Mouse (Mus musculus) mouse embryonic stem cell (cell line): ENCODE measurements around the gene Traf3.

Experiments
- in situ Hi-C, 2 experiments: fragments of 300-500 bp; cut with MboI; formaldehyde crosslinking; loops; 1 replicate in 1 of 2; 3 replicates in 1 of 2; pipeline ENCODE4 v1.14.3; 2019 to 2020; ENCODE audit warnings: low sequenced_read_pairs in 2 of 2, low pct_unique_long_range_greater_than_20kb in 1 of 2, mixed read lengths in 1 of 2; ENCODE audit not compliant: unreplicated experiment in 1 of 2

Gene Traf3

GRCm38 (mm10) chr12:111165831-111166591 is at the start of gene Traf3:
Gene Traf3, plus strand, starts transcription at chr12:111166370.
- in situ Hi-C loops = no loop called here

DNA sequence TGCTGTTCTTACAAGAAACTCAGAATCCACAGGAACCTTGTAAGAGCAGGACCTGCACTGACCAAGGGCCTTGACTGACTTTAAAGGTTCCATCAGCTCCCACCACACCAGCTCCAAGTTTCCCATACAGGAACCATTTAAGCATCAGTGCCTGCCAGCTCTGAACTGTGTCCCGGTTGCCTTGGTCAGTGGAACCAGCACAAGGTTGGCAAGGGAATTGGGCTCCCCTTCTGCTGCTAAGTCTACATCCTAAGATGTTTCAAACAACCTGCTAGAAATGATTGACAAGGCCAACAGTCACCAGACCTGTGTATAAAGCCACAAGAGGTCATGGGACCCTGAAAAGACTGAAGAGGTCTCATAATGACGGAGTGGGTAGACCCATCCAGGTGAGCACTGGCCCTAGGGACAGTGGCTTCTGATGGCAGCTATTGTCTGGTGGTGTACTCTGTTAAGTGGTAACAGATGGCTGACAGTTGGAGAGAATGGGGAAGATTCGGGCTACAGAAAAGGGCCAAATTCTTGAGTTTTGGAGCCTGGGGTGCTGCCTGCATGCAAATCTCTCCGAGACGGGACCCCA is 46.6 kb upstream of the Traf3 start:
- in situ Hi-C loops = no loop called here

GRCm38 (mm10) chr12:111120976-111121645 is 45.1 kb upstream of the Traf3 start:
- in situ Hi-C loops = no loop called here

- in situ Hi-C loops = no loop called here
Observed at GRCm38 (mm10) chr12:111122332-111122852, 43.8 kb upstream of the Traf3 start.

GRCm38 (mm10) chr12:111124601-111125260 is 41.4 kb upstream of the Traf3 start:
- in situ Hi-C loops = no loop called here

DNA sequence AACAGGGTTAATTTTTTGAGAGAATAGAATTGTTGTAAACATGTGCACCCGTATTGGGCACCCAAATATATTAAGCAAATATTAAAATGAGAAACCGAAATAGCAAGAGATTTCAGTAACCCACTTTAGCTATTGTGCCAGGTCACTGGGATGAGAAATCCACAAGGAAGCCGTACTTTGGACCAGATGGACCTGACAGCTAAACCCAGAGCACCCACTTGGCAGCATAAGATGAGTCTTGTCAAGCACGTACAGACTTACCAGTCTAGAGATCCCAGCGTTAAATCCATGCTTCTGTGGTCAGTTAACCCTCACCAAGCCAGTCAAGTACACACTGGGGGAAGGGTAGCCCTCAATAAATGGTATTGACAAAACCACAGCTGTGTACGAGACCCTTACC is 40.5 kb upstream of the Traf3 start:
- in situ Hi-C loops = no loop called here

DNA sequence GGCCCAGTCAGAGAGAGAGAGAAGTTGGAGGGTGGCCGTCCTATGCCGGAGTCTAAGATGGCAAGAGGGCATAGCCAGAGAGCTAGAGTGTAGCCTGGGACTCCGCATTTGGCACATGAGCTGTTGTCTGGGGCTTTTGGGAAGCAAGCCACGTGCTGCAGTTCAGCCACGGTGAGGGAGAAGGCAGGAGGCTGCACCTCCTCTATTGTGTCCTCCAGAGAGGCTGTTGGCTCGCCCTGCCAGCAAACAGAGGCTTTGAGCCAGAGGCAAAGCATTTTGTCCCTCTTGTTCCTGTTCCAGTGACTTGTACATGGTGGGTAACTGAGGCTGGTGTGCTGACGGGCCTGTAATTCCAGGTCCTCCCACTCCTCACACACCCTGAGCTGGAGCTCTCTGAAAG is 32.0 kb upstream of the Traf3 start:
- in situ Hi-C loops = no loop called here

DNA sequence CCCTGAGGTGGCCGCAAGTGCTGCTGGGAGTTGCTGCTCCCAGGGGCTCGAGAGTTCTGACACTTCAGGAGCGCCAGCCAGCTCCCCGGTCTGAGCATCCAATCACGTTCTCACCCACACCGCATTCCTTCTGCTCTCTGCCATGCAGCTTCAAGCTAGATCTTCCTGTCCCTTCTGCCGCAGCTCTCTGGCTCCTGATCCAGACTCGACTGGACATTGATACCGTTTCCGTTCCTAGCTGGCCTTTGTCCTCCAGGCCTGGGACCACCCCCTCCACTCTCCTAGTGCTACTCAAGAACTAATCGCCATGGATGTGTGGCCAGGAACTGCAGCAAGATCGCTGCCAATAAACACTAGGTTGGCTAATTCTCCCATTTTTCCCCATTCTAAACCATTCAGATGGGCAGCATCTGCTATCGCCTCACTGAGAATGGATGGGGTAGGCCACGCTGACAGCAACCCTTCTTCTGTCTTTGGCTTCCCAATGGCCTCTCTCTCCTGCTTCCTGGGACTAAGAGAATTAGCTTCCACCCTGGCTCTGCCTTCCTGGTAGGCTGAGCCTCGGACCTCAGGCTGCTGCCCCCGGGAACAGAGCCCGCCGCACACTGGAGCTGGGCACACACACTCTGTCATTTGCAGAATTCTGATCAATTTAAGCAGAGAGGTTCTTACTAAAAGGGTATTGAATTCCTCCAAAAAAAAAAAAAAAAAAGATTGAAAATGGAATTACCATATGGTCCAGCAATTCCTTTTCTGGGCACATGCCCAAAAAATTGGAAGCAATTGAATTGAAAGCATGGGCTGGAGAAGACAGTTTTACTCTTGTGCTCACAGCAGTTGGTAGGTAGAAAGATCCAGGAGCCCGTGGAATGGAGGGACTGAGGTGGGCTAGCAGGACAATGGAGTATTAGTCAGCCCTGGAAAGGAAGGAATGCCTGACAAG is 31.1 kb upstream of the Traf3 start:
- in situ Hi-C loops = no loop called here

DNA sequence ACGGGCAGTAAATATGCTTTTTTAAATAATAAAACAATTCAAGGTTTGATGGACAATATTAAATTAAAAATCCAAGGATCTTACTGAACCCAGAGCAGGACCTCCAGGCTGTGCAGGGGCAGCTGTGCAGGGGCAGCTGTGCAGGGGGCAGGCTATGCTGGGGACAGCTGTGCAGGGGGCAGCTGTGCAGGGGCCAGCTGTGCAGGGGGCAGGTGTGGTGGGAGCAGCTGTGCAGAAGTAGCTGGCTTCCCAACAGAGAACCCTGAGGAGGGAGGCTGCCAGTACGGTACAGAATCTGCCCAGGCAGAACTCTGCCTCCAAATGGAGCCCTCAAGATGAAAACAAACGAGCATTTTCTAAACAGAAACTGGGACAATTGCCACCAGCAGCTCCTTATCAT is 30.2 kb upstream of the Traf3 start:
- in situ Hi-C loops = no loop called here

DNA sequence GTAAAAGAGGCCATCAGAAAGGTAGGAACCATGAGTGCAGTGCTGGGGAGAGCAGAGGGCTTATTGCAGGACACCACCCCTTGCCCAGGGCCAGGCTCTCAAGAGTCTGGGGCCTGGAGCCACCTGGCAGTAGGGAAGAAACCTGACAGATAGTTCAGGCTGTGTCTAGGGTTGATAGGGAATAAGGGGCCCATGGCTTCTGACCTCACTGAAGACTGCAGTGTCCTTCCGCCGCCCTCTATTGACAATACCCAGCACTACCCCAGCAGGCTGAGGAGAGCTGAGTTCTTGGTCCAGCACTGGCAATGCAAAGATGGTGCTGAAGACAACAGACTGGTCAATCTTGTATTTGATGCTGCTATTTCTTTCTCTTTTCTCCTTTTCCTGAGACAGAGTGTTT is 29.1 kb upstream of the Traf3 start:
- in situ Hi-C loops = no loop called here

GRCm38 (mm10) chr12:111143005-111143508 is 23.1 kb upstream of the Traf3 start:
- in situ Hi-C loops = no loop called here

DNA sequence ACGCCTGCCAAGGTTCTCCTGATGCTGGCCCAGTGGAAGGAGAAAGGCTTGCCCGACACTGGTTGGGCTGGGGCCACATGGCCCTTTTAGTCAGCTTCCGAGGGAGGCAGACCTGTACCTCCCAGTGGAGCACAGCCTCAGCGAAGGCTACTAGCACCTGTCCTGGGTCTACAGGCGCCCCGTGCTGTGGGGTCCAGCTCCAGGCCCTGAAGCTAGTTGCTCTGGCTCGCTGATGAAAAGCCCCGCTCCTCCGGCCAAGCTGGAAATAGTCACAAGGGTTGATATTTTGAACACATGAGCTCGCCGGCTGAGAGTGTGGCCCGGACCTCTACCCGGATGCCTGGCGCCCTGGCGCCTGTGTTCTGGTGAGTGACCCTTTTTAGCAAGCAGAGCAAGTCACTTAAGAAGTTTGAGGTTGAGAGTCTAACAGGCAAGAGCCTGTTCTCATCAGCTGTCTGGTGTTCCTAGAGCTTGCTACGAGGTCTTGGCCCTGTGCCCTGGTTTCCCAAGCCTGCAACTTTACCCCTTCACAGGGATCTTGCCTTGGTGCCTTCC is 22.6 kb upstream of the Traf3 start:
- in situ Hi-C loops = no loop called here

- in situ Hi-C loops = no loop called here
Observed at GRCm38 (mm10) chr12:111144598-111144997, 21.6 kb upstream of the Traf3 start.

DNA sequence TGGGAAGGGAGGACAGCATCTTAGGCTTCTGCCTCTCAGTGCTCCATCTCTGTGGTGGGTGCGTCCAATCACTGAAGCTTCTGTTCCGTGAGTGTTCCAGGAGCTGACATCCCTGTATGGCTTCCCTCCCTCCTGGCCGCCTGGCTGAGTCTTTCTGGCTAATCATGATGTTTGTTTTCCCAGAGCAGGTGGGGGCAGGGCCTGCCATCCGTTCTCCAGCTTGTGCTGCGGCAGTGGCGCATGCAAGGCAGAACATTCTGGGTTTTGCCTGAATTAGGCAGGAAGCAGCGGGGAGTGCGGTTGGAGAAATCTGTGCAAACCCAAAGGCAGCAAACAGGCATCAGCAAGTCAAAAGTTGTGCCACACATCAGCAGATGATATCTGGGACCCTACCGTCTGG is 20.9 kb upstream of the Traf3 start:
- in situ Hi-C loops = no loop called here

DNA sequence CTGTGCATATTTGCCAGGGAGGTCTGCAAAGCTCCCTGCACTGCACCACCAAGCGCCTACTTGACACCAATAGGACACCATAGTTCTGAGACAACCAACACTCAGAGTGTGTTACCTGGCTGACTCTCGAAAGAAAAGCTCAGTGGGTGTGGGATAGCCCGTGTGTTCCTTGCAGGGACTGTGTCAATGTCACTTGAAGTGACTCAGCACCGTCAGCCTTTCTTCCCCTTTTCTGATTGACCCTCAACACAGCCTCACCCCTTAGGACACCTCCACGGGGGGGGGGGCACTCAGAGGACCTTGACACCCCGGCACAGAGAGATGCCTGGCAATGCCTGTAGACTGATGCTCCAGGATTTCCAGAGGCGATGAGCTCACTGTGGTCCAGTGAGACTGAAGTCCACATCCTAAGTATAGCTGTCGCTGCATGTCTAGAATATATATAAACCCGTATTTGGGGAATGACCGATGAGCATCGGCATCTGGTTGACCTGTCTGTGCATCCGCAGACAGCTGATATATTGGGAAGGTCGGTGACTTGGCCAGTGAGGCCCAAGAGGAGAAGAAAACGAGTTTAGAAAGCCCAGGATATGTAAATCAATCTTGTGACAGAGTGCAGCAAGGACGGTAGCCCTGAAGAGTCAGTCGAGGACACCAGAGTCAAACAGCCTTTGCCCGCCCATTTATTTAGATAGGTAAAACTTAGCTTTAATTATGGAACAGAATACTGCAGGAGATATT is 16.5 kb upstream of the Traf3 start:
- in situ Hi-C loops = no loop called here

- in situ Hi-C loops = no loop called here
Observed at GRCm38 (mm10) chr12:111150236-111150596, 16.0 kb upstream of the Traf3 start.
